Mouse (Mus musculus) thymus, adult 2 months (tissue): Measurements from ENCODE around the gene Dppa2. TPM values are rescaled to one million over a fixed set of nuclear protein-coding genes. Genes with fewer than 3 reads are reported as not detected.

Source experiments
- DNase-seq: peaks from one replicate; pipeline ENCODE4 v3.0.0; 2021
- H3K27ac ChIP-seq: fragments of 200-500 bp; 2 replicates; pipeline ENCODE4 v1.5.1; 2012; ENCODE audit warnings: low read length, control low read depth; ENCODE audit not compliant: control insufficient read depth, insufficient read depth
- H3K27me3 ChIP-seq: fragments of 200-500 bp; 2 replicates; pipeline ENCODE4 v1.6.1; 2012; ENCODE audit warnings: mild to moderate bottlenecking, low read length, moderate library complexity, mixed read lengths; ENCODE audit not compliant: control insufficient read depth, insufficient read depth
- H3K36me3 ChIP-seq: fragments of 200-500 bp; 2 replicates; pipeline ENCODE4 v1.6.1; 2012; ENCODE audit warnings: mild to moderate bottlenecking, low read length, moderate library complexity; ENCODE audit not compliant: control insufficient read depth, insufficient read depth
- H3K4me1 ChIP-seq: fragments of 200-500 bp; replicated peaks from 2 replicates; pipeline ENCODE4 v1.6.1; 2012; ENCODE audit warnings: low read length; ENCODE audit not compliant: control insufficient read depth, insufficient read depth
- H3K4me3 ChIP-seq: fragments of 200-500 bp; 2 replicates; pipeline ENCODE4 v1.5.1; 2012; ENCODE audit warnings: mild to moderate bottlenecking, low read length, control low read depth, moderate library complexity; ENCODE audit not compliant: control insufficient read depth, insufficient read depth
- CTCF ChIP-seq: fragments of 200-500 bp; IDR thresholded peaks from 2 replicates; pipeline ENCODE4 v1.5.1; 2012; ENCODE audit warnings: mild to moderate bottlenecking, control low read depth, low read length, moderate library complexity, borderline replicate concordance; ENCODE audit not compliant: control insufficient read depth, poor library complexity, insufficient read depth; ENCODE audit errors: extremely low read depth
- POLR2A ChIP-seq: fragments of 200-500 bp; IDR thresholded peaks from 2 replicates; pipeline ENCODE4 v1.6.1; 2012; ENCODE audit warnings: mild to moderate bottlenecking, low read length, control low read depth, moderate library complexity; ENCODE audit not compliant: control insufficient read depth, poor library complexity, insufficient read depth; ENCODE audit errors: extremely low read depth
- WGBS: fragments of 180-500 bp; shearing (Covaris S2); methylation state at CpG from one replicate; pipeline ENCODE4 v1.1.7; 2018; 5-methylcytosine and 5-hydroxymethylcytosine counted together
- polyA plus RNA-seq: library from polyadenylated mRNA; depleted of rRNA; stranded (reverse); fragments of >200 nt; gene quantifications from 2 replicates; pipeline ENCODE4 v1.2.3, GENCODE M21; 2012

The Dppa2 gene
- polyA plus RNA-seq, 1 experiment, result not detected

- Histone ChIP-seq H3K27ac (no peak overlapping the region), H3K4me1 (no peaks in the 10 kb centered on the region), H3K4me3 (no peak overlapping the region), H3K36me3 (no peaks in the 10 kb centered on the region), H3K27me3 (no peaks in the 10 kb centered on the region)
- no peak for DNase-seq
- TF ChIP-seq POLR2A (no peak), CTCF (no peak)
- WGBS, result 87% methylated on average over 3 of the region's 3 CpGs
These were observed 28.1 kb downstream of the Dppa2 start for GRCm38 (mm10) chr16:48331822-48332221.

DNA sequence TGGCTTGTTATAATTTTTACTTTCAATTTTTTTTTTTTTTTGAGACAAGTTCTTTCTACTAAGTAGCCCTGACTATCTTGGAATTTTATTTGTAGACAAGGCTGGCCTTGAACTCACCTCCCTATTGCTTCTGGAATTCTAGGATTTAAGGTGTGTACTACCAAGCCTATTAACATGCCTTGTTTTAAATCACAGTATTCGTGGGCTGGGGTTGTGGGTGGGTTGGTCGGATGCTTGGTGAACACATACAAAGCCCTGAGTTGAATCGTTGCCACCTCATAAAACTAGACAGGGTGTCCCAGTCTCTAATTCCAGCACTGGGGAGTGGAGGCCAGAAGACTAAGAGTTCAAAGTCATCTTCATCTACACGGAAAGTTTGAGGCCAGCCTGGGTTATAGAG is 31.6 kb downstream of the Dppa2 start:
- no peak for DNase-seq
- no peaks in the 10 kb centered on the region for H3K27me3 ChIP-seq
- no peak overlapping the region for H3K27ac ChIP-seq
- no peaks in the 10 kb centered on the region for H3K36me3 ChIP-seq
- 92% methylated on average over 4 of the region's 4 CpGs for WGBS
- TF ChIP-seq CTCF, result no peak
- no peak for TF ChIP-seq POLR2A
- no peaks in the 10 kb centered on the region for H3K4me1 ChIP-seq
- no peak overlapping the region for H3K4me3 ChIP-seq

- H3K4me3 ChIP-seq, result no peak overlapping the region
- no peak for DNase-seq
- H3K36me3 ChIP-seq, result no peaks in the 10 kb centered on the region
- no peaks in the 10 kb centered on the region for H3K27me3 ChIP-seq
- 90% methylated on average over 2 of the region's 2 CpGs for WGBS
- TF ChIP-seq POLR2A, result no peak
- no peak for TF ChIP-seq CTCF
- no peaks in the 10 kb centered on the region for H3K4me1 ChIP-seq
- no peak overlapping the region for H3K27ac ChIP-seq
These were observed 40.5 kb downstream of the Dppa2 start for GRCm38 (mm10) chr16:48344193-48344592.

GRCm38 (mm10) chr16:48347246-48347645 is 43.5 kb downstream of the Dppa2 start:
- H3K4me1 ChIP-seq, result no peaks in the 10 kb centered on the region
- no peak for TF ChIP-seq CTCF
- TF ChIP-seq POLR2A, result no peak
- no peaks in the 10 kb centered on the region for H3K36me3 ChIP-seq
- WGBS, result 100% methylated on average over 1 of the region's 1 CpGs
- no peak overlapping the region for H3K27ac ChIP-seq
- no peaks in the 10 kb centered on the region for H3K27me3 ChIP-seq
- no peak for DNase-seq
- no peak overlapping the region for H3K4me3 ChIP-seq

- Histone ChIP-seq H3K4me3 (no peak overlapping the region), H3K4me1 (no peaks in the 10 kb centered on the region), H3K36me3 (no peaks in the 10 kb centered on the region), H3K27me3 (no peaks in the 10 kb centered on the region), H3K27ac (no peak overlapping the region)
- 92% methylated on average over 5 of the region's 5 CpGs for WGBS
- no peak for DNase-seq
- TF ChIP-seq POLR2A (no peak), CTCF (no peak)
These were observed 52.0 kb downstream of the Dppa2 start for GRCm38 (mm10) chr16:48355716-48356115.

- DNase-seq, result no peak
- H3K36me3 ChIP-seq, result no peaks in the 10 kb centered on the region
- H3K4me1 ChIP-seq, result no peaks in the 10 kb centered on the region
- no peak overlapping the region for H3K4me3 ChIP-seq
- WGBS, result 95% methylated on average over 1 of the region's 1 CpGs
- no peak for TF ChIP-seq POLR2A
- no peak for TF ChIP-seq CTCF
- no peaks in the 10 kb centered on the region for H3K27me3 ChIP-seq
- H3K27ac ChIP-seq, result no peak overlapping the region
These were observed 52.7 kb downstream of the Dppa2 start for GRCm38 (mm10) chr16:48356417-48356816.

DNA sequence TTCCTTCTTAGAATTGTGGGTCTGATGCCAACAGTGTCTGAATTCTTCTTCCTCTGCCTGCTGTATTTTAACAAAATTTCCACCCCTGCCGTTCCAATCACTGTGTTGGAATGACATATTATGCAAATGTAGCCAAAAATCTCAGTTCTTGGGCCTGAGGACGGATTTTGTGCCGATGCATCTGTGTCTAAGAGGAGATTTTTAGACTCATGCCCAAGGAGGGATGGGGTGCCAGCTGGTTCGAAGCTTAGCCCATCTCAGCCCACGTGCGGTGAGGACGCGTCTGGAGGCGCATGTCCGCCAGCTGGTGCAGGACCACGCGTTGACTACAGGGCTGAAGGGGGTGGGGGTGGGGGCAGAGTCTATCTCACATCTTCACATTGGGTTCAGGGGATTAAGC is 57.2 kb downstream of the Dppa2 start:
- Histone ChIP-seq H3K27me3 (no peaks in the 10 kb centered on the region), H3K4me1 (no peaks in the 10 kb centered on the region), H3K27ac (no peak overlapping the region), H3K4me3 (no peak overlapping the region), H3K36me3 (no peaks in the 10 kb centered on the region)
- TF ChIP-seq POLR2A, result no peak
- TF ChIP-seq CTCF, result no peak
- 95% methylated on average over 12 of the region's 12 CpGs for WGBS
- DNase-seq, result no peak
